Mouse (Mus musculus): ENCODE results near the gene Zfhx3.

DNA sequence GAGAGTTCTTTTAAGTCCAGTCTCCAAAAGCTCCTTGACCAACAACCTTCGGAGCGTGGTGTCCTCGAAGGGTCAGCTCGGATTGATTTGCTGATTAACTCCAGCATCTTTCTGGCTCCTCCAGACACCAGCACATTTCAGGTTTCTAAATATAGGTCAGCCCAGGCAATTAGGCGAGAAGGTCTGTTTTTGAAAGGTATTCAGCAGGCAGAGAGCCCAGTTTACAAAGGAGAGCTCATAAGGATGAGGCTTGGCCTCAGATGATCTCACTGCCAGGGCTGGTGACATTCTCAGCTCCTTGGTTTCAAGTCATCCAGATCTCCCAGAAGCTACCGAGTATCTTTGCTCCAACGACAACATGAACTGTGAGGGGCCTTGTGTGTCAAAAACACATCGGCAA lies 535.7 kb downstream of the Zfhx3 start:
- TF ChIP-seq CTCF (IDR thresholded peaks at IDR 0.05; ENCODE audit: control insufficient read depth, insufficient read depth, low read length) (no peak), POLR2A (IDR thresholded peaks at IDR 0.05; ENCODE audit: borderline replicate concordance, control insufficient read depth, low read depth, low read length) (no peak)
